Mouse (Mus musculus): ENCODE measurements around the gene Cacna1h.

Cacna1h gene

GRCm38 (mm10) chr17:25445074-25445473 lies 11.5 kb upstream of the Cacna1h start:
- no peak for DNase-seq

- DNase-seq, result no peak
These were observed 9.3 kb upstream of the Cacna1h start for GRCm38 (mm10) chr17:25442889-25443288.

DNA sequence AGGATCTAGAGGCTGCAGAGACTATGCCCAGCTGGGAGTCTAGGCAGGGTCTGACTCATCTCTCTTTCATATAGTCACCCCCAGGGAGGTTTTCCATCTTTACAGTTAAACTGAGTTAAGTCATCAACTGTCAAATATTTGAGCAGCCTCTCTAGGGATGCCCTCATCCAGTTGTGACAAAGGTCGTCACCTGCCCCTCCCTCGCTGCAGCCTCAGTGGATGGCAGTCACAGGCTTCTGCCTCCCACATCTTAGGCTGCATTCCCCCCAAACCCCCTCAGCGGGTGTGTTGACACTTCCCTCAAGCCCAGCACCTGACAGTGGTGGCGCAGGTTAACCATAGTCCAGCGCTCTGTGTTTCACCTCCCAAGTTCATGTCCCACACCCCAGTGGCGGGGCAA lies 7.8 kb upstream of the Cacna1h start:
- DNase-seq, result no peak

GRCm38 (mm10) chr17:25433223-25433616 lies 363 bp downstream of the Cacna1h start:
- DNase-seq, result no peak

- peak; percentile 52 for DNase-seq
These were observed 976 bp downstream of the Cacna1h start for GRCm38 (mm10) chr17:25432433-25433181.

DNA sequence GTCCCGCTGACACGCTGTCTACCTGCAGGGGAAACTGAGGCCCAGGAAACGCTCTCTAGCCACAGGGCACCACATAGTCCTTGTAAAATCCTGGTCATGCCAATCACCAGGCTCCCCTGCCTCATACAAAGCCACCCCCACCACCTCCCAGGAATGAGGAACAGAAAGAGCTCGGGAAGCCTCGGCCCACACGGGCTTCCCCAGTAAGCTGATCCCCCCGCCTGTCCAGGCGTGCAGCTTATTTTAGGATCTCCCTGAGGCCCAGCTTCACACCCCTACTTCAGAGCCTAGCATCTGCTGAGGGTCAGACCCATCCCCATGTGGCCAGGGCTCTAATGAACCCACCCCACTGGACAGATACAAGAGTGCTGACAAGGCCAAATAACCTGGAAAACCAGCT lies 3.0 kb downstream of the Cacna1h start:
- no peak for DNase-seq

DNA sequence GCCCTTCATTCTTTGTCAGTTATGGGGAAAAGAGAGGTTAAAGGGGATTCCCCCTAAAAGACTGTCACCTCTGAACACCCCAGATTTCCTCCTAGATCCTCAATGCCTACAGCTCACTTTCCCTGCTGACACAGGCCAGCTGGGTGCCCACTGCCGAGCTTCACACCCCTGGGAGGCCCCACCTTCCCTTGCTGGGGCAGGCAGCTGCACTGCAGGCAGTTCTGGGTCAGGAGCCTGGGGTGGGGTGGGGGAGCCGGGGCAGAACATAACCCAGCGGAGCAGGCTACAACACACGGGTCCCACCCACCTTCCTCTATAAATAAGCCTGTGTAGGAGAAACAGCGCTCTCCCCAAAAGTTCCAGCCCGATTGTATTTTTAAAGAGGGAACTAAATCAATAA lies 3.7 kb downstream of the Cacna1h start:
- DNase-seq, result no peak

- DNase-seq, result no peak
These were observed 4.3 kb downstream of the Cacna1h start for GRCm38 (mm10) chr17:25429240-25429639.

DNA sequence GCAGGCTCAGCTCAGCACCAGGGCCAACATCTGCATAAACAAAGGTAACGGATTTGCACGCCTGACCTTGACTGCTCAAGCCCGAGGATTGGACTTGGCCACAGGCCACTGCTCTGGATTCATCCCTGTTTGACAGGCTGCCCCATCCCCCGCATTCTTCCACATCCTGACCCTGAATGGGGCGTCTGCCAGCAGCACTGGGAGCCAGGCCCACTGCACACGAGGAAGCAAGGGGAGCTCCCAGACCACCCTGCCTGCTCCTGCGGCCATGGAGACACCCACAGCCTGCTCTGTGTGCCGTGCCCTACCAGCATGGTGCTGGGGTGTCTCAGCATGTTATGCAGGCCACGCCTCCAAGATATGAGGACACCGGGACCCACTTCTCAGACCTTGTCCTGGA lies 6.1 kb downstream of the Cacna1h start:
- DNase-seq, result peak; percentile 78

GRCm38 (mm10) chr17:25425996-25426395 lies 7.6 kb downstream of the Cacna1h start:
- no peak for DNase-seq

DNA sequence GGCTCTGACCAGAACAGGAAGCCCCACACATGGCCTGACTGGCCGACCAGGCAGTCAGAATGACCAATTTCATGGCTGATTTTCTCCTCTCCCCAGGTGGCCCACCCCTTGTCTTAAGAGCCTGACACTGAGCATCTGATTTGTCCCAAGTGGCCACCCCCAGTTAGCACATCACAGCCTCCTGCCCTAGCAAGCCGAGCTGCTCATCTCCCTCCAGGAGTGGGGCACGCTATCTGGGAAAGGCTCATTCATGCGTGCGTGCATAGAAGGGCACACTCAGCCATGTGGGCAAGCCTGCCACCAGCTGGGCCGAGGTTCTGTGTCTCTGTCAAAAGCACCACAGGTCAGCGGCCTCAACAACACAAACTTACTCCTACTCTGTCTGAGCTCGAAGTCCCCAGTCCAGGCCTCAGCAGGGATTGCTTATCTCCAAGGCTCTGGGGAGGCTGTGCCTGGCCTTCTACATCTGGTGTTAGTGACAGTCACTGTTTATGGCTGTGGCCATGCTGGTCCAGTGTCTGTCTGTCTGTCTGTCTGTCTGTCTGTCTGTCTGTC lies 9.0 kb downstream of the Cacna1h start:
- DNase-seq, result no peak

GRCm38 (mm10) chr17:25420998-25421397 lies 12.6 kb downstream of the Cacna1h start:
- no peak for DNase-seq

DNA sequence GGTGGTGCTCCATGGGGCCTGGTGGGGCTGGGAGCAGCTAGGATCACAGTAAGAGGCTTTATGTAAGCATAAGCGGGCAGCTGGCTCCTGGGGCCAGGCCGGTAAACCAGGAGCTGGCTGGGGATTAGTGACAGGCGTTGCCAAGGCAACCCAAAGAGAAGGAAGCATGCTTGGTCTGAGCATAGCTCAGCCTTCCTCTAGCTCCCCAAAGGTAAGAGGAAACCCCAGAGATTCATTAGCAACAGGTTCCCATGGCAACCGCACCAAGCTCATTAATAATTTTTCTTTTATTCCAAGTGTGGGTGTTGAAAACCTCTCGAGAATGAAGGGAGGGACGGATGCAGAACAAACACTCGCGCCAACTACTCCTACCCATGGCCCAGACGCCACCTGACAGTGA lies 14.7 kb downstream of the Cacna1h start:
- DNase-seq, result no peak

DNA sequence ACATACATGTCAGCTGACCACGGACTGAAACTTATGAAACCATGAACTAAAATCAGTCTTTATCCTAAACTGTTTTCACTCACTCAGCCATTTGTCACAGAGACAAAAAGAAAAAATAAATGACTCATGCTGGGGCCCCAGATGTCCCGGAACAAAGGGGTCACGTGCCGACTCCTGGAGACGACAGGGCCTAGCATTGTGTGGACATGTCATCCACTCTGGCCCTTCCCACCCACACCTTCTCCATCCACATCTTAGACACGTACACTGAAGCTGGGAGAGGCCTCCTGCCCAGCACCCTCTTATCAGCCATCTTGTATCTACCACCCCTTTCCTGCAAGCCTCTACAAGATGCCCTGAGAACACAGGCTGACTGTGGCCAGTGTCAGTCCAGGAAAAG lies 15.6 kb downstream of the Cacna1h start:
- DNase-seq, result no peak

- peak; percentile 43 for DNase-seq
These were observed 17.4 kb downstream of the Cacna1h start for GRCm38 (mm10) chr17:25416219-25416618.

- no peak for DNase-seq
These were observed 18.1 kb downstream of the Cacna1h start for GRCm38 (mm10) chr17:25415421-25415913.

- DNase-seq, result no peak
These were observed 18.7 kb downstream of the Cacna1h start for GRCm38 (mm10) chr17:25414917-25415316.

DNA sequence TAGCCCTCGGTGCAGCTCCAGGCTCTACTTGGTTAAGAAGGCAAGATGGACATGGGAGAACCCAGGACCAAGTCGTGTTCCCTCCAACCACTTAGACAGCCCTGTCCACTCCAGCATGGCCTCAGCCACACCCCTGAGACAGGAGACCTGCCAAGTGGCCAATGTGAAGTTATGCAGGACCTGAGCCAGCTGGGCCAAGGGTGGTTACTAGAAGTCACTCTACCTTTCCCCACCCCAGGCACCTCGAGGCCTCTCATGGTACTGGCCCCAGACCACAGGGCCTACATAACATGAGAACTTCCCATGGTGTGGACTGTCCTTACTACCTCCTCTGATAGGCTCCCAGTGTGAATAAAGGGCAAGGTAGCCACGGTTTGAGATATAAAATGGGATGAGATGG lies 19.4 kb downstream of the Cacna1h start:
- peak; percentile 53 for DNase-seq

- DNase-seq, result no peak
These were observed 22.3 kb downstream of the Cacna1h start for GRCm38 (mm10) chr17:25411251-25411650.

DNA sequence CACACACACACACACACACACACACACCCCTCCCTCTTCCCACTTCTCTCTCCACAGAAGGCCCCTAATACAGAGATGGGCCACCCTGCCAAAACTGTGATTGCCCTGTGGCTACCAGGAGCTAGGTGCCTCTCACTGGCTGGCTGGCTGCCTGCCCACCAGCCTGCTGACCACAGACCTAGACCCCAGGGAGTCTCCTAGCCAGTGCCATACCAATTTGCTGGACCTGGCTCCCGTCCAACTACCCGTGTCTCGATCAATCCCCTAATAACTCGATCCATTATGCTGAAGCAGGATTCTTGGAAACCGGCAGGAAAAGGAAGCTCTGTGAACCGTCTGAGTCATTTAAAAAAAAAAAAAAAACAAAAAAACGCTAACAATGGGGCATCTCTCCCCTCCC lies 22.8 kb downstream of the Cacna1h start:
- DNase-seq, result no peak

- no peak for DNase-seq
These were observed 23.4 kb downstream of the Cacna1h start for GRCm38 (mm10) chr17:25410180-25410579.

DNA sequence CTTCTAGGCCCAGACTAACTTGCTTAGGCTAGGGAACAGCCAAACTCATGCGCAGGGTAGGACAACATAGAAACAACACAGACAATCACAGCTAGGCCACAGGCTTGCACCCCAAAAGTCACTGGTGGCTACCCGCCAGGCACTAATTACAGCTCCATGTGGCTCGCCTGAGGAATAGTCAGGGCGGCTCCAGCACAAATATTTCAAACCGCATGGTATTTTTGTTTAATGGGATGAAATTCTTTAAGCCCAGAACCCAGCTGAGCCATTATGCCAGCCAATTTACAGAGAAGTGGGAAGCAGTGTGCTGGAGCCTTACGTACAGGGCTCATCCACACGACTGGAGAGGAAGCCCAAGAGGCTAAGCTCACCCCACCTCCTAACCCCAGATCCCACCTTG lies 24.0 kb downstream of the Cacna1h start:
- no peak for DNase-seq

GRCm38 (mm10) chr17:25408302-25408999 lies 25.1 kb downstream of the Cacna1h start:
- DNase-seq, result no peak

GRCm38 (mm10) chr17:25407352-25407751 lies 26.2 kb downstream of the Cacna1h start:
- no peak for DNase-seq

All from kidney, postnatal 10 days (tissue).